Mouse (Mus musculus) kidney, postnatal 0 days (tissue): ENCODE results near the gene Kifc5b. TPM values are rescaled to one million over a fixed set of nuclear protein-coding genes. Genes with fewer than 3 reads are reported as not detected.

Experiments used
- ATAC-seq: fragments of 200-750 bp; cut with Nextera tagmentation; replicated peaks from 2 replicates; pipeline ENCODE4 v1.8.0; 2017; ENCODE audit warnings: low read depth, moderate number of reproducible peaks, moderate TSS enrichment, moderate library complexity; ENCODE audit not compliant: low FRiP score
- DNase-seq: peaks from one replicate; pipeline ENCODE4 v3.0.0-alpha.2; 2016; ENCODE audit warnings: low spot score
- H3K27ac ChIP-seq: fragments of 300-500 bp; sonication (generic); 2 replicates; pipeline ENCODE4 v1.5.1; 2014; ENCODE audit warnings: mild to moderate bottlenecking
- H3K27me3 ChIP-seq: fragments of 300-500 bp; sonication (generic); 2 replicates; pipeline ENCODE4 v1.6.1; 2014; ENCODE audit warnings: low read length, mixed read lengths; ENCODE audit not compliant: insufficient read depth
- H3K36me3 ChIP-seq: fragments of 300-500 bp; sonication (generic); 2 replicates; pipeline ENCODE4 v1.6.1; 2014; ENCODE audit warnings: low read length, mixed read lengths; ENCODE audit not compliant: insufficient read depth
- H3K4me1 ChIP-seq: fragments of 300-500 bp; sonication (generic); replicated peaks from 2 replicates; pipeline ENCODE4 v1.6.1; 2014; ENCODE audit warnings: antibody characterized with exemption, low read length, mixed read lengths; ENCODE audit not compliant: insufficient read depth
- H3K4me2 ChIP-seq: fragments of 300-500 bp; sonication (generic); 2 replicates; pipeline ENCODE4 v1.6.1; 2014; ENCODE audit warnings: mild to moderate bottlenecking, low read length, moderate library complexity, mixed read lengths
- H3K4me3 ChIP-seq: fragments of 300-500 bp; sonication (generic); replicated peaks from 2 replicates; pipeline ENCODE4 v1.5.1; 2014; ENCODE audit warnings: low read depth, low read length
- H3K9ac ChIP-seq: fragments of 300-500 bp; sonication (generic); 2 replicates; pipeline ENCODE4 v1.6.1; 2014; ENCODE audit warnings: low read depth, low read length
- H3K9me3 ChIP-seq: fragments of 300-500 bp; sonication (generic); replicated peaks from 2 replicates; pipeline ENCODE4 v1.6.1; 2016; ENCODE audit warnings: low read length, inconsistent platforms, mixed read lengths
- CTCF ChIP-seq: IDR thresholded peaks from 2 replicates; pipeline ENCODE4 v1.5.1; 2016; ENCODE audit warnings: antibody characterized with exemption, low read depth, mild to moderate bottlenecking, moderate library complexity
- WGBS: fragments of 180-500 bp; shearing (Covaris S2); extraction: QIAGEN DNeasy Blood & Tissue Kit; methylation state at CpG from one replicate; pipeline ENCODE4 v1.1.7; 2014; 5-methylcytosine and 5-hydroxymethylcytosine counted together
- polyA plus RNA-seq: library from polyadenylated mRNA; unstranded; fragments of >200 nt; fragmentation: Nextera tagmentation; extraction: Ambion mirVana; gene quantifications from 2 replicates; pipeline ENCODE4 v1.2.1, GENCODE M21; 2015

Gene Kifc5b
- polyA plus RNA-seq, 1 experiment from 2014 or later = 1.3 TPM

GRCm38 (mm10) chr17:26961572-26962240 is 44.8 kb downstream of the Kifc5b start:
- 94% methylated on average over 21 of the region's 21 CpGs for WGBS
- H3K4me3 ChIP-seq = no peak overlapping the region
- no peak overlapping the region for H3K9ac ChIP-seq
- DNase-seq = no peak
- no peaks in the 10 kb centered on the region for H3K4me1 ChIP-seq
- H3K27ac ChIP-seq = no peak overlapping the region
- H3K9me3 ChIP-seq = no peaks in the 10 kb centered on the region
- peaks cover 57% of the 10 kb centered on the region for H3K36me3 ChIP-seq
- no peak for TF ChIP-seq CTCF
- ATAC-seq = no peak
- H3K4me2 ChIP-seq = no peak overlapping the region
- no peaks in the 10 kb centered on the region for H3K27me3 ChIP-seq

DNA sequence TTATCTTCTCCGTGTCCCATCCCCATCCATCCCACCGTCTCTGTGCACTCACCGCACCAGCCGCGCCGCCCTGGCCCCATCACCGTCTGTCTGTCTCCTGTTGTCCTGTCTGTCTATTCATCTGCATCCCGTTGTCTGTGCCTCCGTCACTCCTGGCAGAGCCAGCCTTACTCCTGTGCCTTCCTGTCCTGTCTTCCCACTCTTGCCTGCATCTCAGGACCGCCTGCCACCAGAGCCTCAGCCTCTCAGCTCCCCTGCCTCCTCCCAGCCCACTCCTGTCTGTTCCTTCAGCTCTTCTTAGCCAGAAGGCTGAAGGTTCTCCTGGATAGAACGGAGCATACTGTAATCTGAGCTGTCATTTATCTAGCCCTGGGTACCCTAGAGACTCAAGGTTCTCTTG is 50.1 kb downstream of the Kifc5b start:
- DNase-seq (no peak), ATAC-seq (no peak)
- Histone ChIP-seq H3K27me3 (no peaks in the 10 kb centered on the region), H3K9ac (no peak overlapping the region), H3K27ac (no peak overlapping the region), H3K4me2 (no peak overlapping the region), H3K4me3 (no peak overlapping the region), H3K9me3 (no peaks in the 10 kb centered on the region), H3K4me1 (peaks cover 8% of the 10 kb centered on the region; the same call in 1 of the 2 replicates), H3K36me3 (peaks cover 18% of the 10 kb centered on the region; the same call in 1 of the 2 replicates)
- 87% methylated on average over 11 of the region's 11 CpGs for WGBS
- TF ChIP-seq CTCF = no peak

- Histone ChIP-seq H3K4me3 (no peak overlapping the region), H3K9ac (no peak overlapping the region), H3K27ac (no peak overlapping the region), H3K27me3 (no peaks in the 10 kb centered on the region), H3K4me2 (no peak overlapping the region), H3K9me3 (no peaks in the 10 kb centered on the region), H3K4me1 (peaks cover 9% of the 10 kb centered on the region; the same call in 1 of the 2 replicates), H3K36me3 (peaks cover 14% of the 10 kb centered on the region; the same call in 1 of the 2 replicates)
- TF ChIP-seq CTCF = no peak
- 88% methylated on average over 6 of the region's 6 CpGs for WGBS
- DNase-seq (no peak), ATAC-seq (no peak)
Measured at GRCm38 (mm10) chr17:26967477-26967876, 50.6 kb downstream of the Kifc5b start.

GRCm38 (mm10) chr17:26968200-26968611 is 51.3 kb downstream of the Kifc5b start:
- Histone ChIP-seq H3K4me2 (no peak overlapping the region), H3K4me1 (peaks cover 9% of the 10 kb centered on the region; the same call in 1 of the 2 replicates), H3K36me3 (peaks cover 9% of the 10 kb centered on the region; the same call in 1 of the 2 replicates), H3K27ac (no peak overlapping the region), H3K9me3 (no peaks in the 10 kb centered on the region), H3K4me3 (no peak overlapping the region), H3K27me3 (no peaks in the 10 kb centered on the region), H3K9ac (no peak overlapping the region)
- 85% methylated on average over 6 of the region's 6 CpGs for WGBS
- DNase-seq = no peak
- TF ChIP-seq CTCF = no peak
- ATAC-seq = no peak

- 85% methylated on average over 6 of the region's 6 CpGs for WGBS
- H3K27me3 ChIP-seq = no peaks in the 10 kb centered on the region
- no peak for TF ChIP-seq CTCF
- no peak overlapping the region for H3K27ac ChIP-seq
- no peaks in the 10 kb centered on the region for H3K9me3 ChIP-seq
- H3K4me3 ChIP-seq = no peak overlapping the region
- peaks cover 9% of the 10 kb centered on the region; the same call in 1 of the 2 replicates for H3K36me3 ChIP-seq
- DNase-seq (no peak), ATAC-seq (no peak)
- H3K9ac ChIP-seq = no peak overlapping the region
- no peak overlapping the region for H3K4me2 ChIP-seq
- peaks cover 17% of the 10 kb centered on the region for H3K4me1 ChIP-seq
Measured at GRCm38 (mm10) chr17:26969257-26969656, 52.4 kb downstream of the Kifc5b start.

DNA sequence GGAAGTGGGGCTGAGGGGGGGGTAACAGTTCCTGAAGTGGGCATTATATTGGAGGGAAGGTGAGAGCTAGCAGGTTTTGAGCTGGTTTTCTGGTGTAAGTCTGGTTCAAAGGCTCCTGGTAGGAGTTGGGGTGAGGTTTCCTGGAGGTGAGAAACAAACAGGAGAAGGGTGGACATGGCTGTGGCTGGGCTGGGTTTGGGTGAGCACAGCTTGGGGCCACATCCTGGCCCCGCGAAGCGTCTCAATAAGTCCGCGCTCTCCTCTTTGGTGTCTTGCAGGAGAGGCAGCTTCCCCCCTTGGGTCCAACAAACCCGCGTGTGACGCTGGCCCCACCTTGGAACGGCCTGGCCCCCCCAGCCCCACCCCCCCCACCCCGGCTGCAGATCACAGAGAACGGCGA is 53.3 kb downstream of the Kifc5b start:
- 86% methylated on average over 12 of the region's 12 CpGs for WGBS
- Histone ChIP-seq H3K9ac (no peak overlapping the region), H3K36me3 (0 out of 2 replicates have a peak, but pooled peaks cover 4% of the 10 kb centered on the region), H3K27ac (no peak overlapping the region), H3K27me3 (no peaks in the 10 kb centered on the region), H3K4me2 (no peak overlapping the region), H3K9me3 (no peaks in the 10 kb centered on the region), H3K4me1 (peaks cover 17% of the 10 kb centered on the region), H3K4me3 (no peak overlapping the region)
- DNase-seq = no peak
- no peak for TF ChIP-seq CTCF
- ATAC-seq = no peak
